Mouse (Mus musculus): Measurements from ENCODE around the gene Lcorl.

DNA sequence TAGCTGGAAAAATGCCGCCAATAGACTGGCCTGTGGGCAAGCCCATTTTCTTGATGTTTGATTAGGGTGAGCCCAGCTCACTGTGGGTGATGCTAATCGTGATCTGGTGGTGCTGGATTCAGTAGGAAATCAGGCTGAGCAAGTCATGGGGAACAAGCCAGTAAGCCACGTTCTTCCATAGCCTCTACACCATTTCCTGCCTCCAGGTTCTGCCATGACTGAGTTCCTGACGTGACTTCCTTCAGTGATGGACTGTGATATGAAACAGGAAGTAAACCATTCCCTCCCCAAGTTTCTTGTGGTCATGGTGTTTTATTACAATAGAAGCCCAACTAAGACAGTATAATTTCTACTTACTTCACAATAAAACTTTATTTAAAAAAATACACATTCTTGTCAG is 179.8 kb downstream of the Lcorl start:
- TF ChIP-seq CTCF (IDR thresholded peaks at IDR 0.05; ENCODE audit: borderline replicate concordance, extremely low read depth, insufficient read depth, insufficient read length), result no peak
- no peak for TF ChIP-seq POLR2A (IDR thresholded peaks at IDR 0.05; ENCODE audit: borderline replicate concordance, extremely low read depth, insufficient read depth, insufficient read length, poor library complexity, severe bottlenecking)

All from brain, embryonic 14.5 days (tissue).